Mouse (Mus musculus): ENCODE data around the gene Htra3. TPM values are rescaled to one million over a fixed set of nuclear protein-coding genes. Genes with fewer than 3 reads are reported as not detected.

The Htra3 gene
- total RNA-seq, 2 experiments from 2014 or later = 15.4 to 18.2 TPM

DNA sequence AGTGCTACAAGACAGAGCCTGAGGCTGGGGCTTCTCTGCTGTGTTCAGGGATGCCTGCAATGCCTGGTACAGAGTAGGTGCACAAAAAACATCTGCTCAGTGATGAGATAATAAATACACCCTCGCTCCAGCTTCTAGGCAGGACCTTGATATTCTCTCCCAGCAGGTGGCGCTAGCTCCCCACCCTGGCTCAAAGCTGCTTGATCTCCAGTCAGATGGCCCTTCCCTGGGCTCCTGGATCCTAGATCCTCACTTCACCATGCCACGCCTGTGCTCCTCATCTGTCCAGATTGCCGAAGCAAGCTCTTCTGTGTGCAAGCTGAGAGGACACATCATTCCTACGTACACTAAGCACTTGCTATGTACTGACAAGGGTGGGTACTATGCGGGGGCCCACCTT lies 21.5 kb upstream of the Htra3 start:
- DNase-seq (ENCODE audit: low spot score in 2 of 2) = peak; percentile 73 to 80

DNA sequence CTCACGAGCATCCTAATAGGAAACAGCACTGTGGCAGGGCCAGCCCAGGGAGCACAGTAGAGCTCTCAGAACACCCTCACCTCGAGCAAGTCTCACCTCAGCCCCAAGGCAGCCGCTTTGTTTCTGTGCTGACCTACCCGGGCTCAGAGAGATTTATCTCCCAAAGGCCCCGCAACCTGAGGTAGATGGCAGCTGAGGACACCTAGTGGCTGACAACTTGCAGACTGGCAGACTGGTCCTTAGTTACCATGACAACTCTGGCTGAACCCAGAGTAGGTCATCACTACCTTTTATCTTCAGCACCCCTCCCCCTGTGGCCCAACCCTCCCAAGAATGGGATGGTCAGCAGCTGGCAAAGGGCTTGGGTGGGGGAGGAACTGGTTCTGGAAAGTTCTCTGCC lies 16.2 kb upstream of the Htra3 start:
- peak in 1 of 2 experiments; percentile 46 for DNase-seq (ENCODE audit: low spot score in 2 of 2)

DNA sequence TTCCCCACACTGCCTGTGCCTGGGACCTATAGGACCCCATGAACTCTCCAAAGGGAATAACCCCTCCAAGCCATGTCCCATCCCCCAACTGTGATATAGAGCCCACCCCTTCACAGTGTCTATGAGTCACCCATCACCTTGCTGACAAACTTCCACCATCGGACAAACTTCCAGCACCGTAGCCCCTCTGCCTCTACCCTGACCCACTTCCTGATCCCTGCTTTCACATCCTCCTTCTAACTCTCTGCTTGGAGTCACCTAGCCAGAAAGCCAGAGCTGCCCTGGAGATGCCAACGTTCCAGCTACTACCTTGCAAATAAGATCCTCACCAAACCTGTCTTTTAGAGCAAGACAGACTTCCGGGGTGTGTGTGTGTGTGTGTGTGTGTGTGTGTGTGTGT lies 14.1 kb upstream of the Htra3 start:
- DNase-seq (ENCODE audit: low spot score in 2 of 2) = no peak

DNA sequence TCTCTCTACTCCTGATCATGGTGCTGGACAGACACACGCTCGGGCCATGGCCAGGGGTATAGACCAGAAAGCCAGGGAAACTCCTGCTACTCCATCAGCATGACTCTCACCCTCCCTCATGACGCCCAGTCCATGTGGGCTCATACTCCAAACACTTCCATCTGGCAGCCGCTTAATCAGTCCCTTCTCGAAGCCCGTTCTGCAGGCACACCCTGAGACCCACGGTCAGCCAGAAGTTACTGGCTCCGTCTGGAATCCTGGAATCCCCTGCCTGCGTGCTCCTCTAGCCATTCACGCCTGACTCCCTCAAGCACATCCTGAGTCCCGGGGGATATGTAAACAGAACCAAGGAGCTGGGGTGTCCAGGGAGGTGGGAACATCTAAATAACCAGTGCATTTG lies 11.7 kb upstream of the Htra3 start:
- DNase-seq (ENCODE audit: low spot score in 2 of 2) = no peak

DNA sequence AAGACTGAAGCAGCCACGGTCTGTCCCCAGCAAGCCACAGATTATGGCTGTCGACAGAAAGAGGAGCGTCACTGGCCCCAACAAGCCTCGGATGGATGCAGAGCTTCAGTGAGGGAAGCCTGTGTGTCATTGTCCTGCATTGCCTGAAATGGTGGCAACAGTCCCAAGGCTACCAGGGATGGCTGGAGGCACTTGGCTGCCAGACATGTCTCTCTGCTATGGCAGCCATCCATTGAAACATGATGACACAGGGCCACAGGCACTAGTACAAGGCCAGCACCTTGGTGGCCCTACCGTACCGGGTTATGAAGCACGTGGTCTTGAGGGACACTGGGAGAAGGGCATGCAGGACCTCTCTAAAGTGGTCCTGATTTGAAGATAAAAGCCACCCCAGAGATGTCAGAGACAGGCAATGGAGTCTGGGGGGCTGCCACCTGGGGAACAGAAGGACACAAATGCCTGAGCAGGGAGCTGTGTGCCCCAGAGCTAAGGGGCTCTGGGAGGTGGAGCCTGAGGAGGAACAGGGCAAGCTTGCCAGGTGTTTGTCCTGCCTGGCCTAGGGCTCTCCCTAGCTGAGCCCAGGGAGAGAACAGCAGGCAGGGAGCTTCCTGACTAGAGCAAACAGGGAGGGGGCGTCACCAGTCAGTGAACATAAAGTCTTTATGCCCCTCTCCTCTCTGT lies 11.0 kb upstream of the Htra3 start:
- no peak for DNase-seq (ENCODE audit: low spot score in 2 of 2)

DNA sequence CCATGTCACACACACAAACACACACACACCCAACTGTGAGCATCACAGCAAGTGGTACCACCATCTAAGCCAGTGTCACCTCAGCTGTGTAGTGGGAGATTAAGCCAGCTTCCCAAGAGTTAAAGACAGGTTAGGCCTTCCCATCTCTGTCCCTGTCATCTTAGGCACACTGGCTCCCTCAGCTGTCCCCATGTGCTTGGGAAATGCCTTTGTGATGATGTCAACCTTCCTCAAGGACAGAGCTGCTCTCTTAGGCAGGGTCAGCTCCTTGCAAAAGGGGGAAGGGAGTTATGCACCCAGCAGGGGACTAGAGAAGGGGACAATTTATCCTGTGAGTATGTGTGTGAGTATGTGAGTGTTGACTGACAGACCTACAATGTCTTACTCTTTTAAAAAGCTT lies 9.8 kb upstream of the Htra3 start:
- DNase-seq (ENCODE audit: low spot score in 2 of 2) = no peak

DNA sequence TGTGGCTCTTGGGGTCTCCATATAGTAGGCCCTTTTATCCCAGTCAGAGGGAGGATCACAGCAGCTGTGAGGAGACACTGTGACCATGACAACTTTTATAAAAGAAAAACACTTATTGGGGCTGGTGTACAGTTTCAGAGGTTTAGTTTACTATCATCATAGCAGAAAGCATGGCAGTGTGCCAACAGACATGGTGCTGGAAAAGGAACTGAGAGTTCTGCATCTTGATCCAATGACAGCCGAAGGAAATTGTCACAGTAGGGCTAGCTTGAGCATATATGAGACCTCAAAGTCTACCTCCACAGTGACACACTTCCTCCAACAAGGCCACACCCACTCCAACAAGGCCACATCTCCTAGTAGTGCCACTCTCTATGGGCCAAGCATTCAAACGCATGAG lies 9.3 kb upstream of the Htra3 start:
- DNase-seq (ENCODE audit: low spot score in 2 of 2) = no peak

DNA sequence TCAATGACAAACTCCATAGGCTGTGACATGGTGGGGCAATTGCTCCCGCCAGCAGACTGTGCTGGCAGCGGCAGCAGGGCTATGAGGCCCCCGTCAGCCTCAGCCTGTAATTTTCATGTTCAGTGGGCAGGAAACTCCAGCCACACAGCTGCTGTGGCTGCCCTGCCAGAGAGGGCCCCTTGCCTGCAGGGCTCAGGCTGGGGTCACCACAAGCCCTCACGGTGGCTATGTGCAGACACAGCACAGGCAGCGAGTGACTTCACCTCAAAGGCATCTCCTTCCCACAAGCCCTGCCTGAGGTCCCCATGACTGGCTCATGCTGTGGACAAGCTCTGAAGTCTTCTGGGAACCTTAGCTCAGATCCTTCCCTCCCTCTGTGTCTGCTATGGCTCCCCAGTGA lies 7.5 kb upstream of the Htra3 start:
- no peak for DNase-seq (ENCODE audit: low spot score in 2 of 2)

DNA sequence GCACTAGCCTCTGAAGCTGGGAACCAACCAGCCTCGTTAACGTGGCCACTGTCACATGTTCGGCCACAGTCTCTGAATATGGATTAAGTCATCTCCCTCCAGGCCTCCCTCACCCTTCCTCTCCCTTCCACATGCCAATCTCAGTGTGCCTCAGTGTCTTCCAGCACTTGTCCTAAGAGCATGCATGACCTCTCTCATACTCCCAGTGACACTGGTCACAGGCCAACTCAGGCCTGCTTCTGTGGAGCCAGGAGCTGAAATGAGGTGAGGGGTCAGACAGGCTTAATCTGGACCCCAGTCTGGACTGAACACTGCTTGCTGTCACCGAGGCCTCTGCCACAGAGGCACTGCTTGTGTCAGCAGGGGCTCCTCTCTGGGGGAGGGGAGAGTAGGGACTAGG lies 6.8 kb upstream of the Htra3 start:
- no peak for DNase-seq (ENCODE audit: low spot score in 2 of 2)

DNA sequence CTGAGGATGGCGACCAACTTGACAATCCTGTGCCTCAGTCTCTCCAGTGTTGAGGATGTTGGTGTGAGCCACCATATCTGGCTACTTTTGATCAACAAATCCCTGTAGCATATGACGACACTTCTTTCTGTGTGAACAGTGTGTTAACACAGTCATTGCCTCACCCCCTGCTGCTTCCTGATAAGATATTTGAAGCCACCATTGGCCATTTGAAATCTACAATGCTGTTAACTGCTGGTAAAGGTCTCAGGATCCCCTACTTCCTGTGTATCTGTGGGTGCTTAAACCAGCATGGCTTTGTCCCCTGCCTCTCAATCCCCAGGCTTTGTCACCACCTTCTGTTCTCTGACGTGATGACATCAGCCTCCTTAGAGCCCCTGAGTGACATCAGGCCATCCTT lies 5.5 kb upstream of the Htra3 start:
- no peak for DNase-seq (ENCODE audit: low spot score in 2 of 2)

DNA sequence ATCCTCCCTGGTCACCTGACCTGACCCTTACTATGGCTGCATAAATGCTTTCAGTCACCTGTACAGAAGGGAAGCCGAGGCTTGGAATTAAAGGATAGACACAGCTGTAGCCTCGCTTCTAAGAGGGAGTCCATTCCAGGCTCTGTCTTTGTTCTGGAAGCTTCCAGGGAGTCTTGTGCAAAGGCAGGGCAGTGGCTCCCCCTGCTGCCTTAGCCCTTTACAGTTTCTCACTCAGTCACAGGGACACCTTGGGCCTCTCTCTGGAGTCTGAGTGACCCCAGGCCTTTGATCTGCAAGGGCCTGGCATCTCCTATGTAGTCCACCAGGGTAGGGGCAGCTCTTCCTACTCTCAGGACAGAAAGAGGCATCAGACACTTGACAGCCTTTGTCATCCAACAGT lies 1.4 kb upstream of the Htra3 start:
- peak; percentile 67 to 74 for DNase-seq (ENCODE audit: low spot score in 2 of 2)

DNA sequence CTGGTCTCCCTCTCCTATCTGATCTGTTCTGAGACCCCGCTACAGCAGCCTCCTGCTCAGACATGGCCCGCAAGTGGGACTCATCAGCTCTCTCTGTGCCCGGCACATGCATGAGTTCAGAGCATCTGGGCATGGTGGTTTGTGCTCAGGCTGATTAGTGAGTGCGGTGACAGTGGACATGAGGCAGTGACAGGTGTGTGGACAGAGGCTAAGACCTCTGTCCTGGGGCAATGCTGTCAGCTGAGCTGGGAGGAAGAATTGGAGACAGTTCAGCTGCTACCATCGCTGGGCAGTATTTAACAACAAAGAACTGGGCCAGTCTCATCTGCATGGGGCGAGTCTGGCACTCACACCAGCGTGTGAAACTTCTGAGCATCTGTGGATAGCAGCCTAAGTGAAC lies 2.6 kb downstream of the Htra3 start:
- no peak for DNase-seq (ENCODE audit: low spot score in 2 of 2)

DNA sequence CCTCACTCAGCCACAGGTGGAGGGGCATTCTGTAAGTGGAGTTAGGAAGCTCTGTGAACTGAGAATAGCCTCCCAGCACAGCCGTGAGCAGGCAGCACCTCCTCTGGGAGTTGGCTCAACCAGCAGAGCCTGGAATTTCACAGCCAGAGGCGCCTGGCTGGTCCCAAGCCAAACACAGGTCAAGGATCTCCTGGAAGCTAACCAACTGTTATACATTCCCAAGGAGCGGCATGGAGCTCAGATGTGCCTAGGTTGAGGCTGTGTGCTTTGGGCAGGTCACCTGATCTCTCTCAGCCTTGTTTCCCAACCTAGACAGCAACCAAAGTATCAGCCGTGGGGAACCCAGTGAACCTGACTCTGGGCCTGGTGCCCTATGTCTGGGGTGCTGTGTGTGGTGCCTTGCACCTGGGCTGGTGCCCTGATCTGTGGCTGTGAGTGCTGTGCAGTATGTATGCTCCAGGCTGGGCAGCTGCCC lies 5.5 kb downstream of the Htra3 start:
- no peak for DNase-seq (ENCODE audit: low spot score in 2 of 2)

DNA sequence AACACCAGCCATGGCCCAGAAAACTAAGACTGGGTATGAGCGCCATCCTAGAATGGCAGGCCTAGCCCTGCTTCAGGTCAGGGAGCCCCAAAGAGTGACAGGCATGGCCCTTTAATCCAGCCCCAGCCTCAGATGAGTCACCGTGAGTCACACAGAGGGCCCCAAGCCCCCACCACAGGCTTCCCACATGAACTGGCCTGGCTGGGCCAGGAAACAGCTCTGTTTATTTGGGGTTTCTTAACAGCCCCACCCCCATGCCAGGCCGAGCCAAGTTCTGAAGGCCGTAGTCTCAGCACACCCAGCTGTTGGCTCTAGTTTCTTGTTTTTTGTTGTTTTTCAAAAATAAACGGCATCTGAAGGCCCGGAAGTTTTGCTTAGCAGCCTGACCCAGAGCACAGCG lies 6.5 kb downstream of the Htra3 start:
- peak; percentile 66 to 67 for DNase-seq (ENCODE audit: low spot score in 2 of 2)

DNA sequence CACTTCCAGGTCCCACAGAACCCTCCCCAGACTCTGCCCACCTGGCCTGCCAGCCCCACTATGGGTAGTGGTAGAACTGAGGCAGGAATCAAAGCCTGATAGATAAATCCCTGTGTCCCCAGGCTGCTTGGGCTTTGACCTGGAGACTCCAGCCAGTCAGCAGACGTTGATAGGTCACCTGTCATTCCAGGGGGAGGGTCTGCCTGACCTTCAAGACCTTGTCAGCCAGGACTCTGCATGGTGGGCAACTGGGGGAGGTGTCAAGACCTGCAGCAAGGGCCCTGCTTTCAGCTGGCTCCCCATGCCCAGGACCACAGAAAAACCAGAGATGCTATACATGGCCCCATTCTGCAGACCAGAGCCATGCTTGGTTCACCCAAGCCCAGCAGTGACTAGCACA lies 7.0 kb downstream of the Htra3 start:
- no peak for DNase-seq (ENCODE audit: low spot score in 2 of 2)

DNA sequence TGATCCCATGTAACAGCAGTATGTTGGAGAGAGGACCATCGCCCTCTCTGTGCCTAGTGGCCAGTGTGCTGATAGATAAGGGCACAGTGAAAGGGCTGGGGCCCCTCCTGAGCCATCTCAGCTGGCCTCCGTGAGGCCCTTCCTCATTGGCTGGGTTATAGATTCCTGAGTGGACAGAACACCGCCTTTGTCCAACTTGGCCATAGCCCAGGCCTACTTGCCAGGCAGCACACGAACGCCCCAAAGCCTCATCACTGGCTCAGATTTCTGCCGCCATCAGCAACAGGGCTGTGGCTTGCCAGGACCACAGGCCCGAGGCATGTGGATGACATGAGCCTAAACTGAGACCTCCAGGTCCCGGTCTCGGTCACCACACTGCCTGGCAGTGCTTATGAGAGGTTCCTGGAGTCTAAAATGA lies 8.1 kb downstream of the Htra3 start:
- peak; percentile 72 to 79 for DNase-seq (ENCODE audit: low spot score in 2 of 2)

DNA sequence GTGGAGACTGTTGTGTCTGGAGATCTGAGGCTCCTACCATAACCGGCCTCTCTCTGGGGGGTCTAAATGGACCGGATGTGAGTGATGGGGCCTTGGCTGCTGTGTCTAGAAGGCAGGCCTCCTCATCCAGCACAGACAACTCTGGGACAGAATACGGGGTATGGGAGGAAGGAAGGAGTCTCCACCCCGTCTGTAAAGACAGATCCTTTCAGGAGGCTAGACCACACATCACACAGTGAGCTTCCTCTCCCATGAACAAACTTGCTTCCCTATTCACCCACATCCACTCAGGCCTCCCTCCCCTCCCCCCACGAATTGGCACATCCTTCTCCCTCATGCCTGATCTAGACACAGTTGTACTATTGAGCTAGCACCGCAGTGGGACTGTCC lies 9.2 kb downstream of the Htra3 start:
- DNase-seq (ENCODE audit: low spot score in 2 of 2) = peak; percentile 59 to 61

DNA sequence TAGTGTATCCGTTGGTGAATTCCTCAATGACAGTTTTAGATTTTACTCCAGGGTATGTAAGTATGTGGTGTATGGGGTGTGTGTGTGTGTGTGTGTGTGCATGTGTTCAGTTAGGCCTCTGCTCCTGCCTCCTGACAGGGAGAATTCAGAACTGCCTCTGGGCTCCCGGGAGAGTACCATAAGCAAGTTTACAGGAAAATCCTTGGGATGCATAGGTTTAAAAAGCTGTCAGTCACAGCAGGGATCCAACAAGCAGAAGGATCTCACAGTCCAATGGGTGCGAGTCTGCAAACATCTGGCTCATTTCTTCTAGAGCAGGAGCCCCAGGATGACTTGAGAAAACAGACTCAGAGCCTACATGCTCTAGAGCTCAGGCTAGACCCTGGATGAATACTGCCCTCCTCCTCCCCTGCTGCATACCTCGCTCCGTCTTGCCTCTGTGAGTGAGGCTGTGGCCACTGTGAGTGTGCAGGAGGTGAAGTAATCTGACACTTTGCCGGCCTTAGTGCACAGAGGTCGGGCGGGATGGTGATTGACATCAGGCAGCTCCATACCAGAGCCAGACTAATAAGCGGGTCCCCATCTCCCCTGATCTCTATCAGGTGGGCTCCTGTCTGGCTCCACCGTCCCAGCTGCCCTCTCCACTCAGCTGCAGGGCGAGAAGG lies 9.7 kb downstream of the Htra3 start:
- DNase-seq (ENCODE audit: low spot score in 2 of 2) = no peak

DNA sequence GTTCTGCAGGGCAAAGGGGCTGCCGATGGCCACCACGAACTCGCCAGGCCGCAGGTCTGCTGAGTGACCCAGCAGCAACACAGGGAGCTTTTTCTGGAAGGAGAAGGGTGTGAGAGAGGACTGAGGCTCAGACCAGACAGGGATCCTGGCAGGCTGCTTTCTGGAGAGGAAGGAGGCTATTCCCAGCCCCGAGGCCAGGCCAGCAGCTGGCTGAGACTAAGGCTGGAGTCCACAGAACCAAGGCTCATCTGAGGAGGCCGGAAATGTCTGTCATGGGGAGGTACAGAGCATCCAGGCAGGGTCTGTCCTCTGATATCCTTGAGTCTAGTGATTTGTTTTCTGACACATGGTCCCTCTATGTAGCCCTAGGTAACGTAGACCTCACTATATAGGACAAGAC lies 13.4 kb downstream of the Htra3 start:
- DNase-seq (ENCODE audit: low spot score in 2 of 2) = no peak

DNA sequence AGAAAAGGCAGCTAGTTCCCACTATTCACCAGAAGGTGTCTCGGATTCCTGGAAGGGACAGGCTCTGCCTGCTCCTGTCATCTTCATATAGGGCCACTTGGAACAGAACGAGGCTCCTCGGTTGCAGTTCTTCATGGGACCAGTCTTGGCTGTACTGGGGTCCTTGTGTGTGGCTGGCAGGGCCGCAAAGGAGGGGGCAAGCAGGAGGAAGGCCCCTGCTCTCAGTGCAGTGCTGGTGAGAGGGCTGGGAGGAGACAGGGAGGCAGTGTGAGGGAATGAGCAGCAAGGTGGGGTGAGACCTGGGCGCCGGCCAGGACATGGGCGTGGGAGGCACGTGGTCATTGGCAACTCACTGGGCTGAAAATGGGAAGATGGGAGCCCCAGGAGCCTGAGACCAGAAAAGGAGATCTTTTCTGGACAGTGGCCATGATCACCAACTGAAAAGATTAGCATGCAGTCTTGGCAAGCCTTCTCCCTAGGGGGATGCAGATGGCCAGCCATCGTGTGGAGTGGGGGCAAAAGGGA lies 17.5 kb downstream of the Htra3 start:
- no peak for DNase-seq (ENCODE audit: low spot score in 2 of 2)

DNA sequence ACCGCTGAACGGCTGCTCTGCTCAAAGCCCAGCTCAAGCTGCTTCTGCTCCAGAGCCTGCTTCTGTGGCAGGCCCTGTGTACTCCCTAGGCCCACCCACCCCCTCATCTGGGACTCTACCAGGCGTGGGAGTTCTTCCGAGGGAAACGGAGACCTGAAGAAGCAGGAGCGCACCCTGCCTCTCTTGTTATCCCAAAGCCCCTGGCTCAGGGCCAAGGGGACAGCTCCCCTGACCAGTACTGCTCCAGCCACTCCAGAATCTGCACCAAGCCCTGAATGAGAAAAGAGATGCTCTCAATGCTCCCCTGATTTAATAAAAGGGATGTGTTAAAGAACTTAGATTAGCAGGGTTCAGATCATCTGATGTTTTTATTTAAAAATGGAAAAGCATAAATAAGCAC lies 18.4 kb downstream of the Htra3 start:
- no peak for DNase-seq (ENCODE audit: low spot score in 2 of 2)

DNA sequence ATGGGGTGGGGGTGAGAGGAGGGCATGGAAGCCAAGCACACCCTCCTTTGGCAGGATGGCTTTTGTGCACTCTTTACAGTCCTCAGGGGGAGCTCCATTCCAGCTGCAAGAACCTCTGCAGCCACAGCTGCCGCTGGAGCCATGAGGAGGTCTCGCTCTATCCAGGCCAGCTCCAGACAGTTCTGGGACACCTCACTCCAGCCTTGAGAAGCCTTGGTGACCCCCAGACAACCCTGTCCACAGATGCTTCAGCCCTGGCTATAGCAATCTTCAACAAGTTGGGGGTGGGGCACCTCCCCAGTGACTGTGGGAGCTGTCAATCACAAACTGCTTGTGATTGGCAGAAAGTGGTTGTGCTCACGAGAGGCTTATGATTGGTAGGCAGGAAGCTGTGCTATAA lies 20.1 kb downstream of the Htra3 start:
- DNase-seq (ENCODE audit: low spot score in 2 of 2) = no peak
